In the genomic region with DNA sequence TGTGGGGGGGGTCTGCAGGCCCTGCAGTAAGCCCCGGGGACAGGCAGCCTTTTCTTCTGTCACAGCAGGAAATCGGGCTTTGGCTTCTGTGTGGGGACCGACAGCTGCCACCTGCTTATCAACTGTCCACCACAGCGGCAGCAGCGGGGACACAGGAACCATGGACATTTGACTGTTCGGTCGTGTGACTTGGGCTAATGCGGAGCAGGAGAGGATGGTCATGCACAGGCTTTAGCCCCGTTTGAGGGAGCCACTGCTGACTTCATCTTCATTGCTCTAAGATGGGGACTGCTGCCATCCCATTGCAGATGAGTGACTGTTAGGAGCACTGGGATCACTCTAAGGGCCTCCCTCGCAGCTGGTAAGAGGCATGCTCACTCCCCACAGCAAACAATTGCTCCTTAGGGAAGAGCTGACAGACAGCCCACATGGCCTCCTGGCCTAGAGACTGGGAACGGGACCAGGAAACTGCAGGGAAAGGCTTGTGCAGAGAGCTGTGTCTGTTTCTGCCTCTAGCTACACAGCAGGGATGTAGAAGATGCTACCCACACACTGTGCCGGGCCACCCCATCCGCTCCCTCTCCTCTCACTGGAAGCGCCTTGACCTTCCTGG, we compare ENCODE assay signal across 8 mouse cellular contexts.
DNase-seq lines count a peak whose midpoint lies in the region; ATAC-seq and TF ChIP-seq lines count a peak whose summit lies in the region.

No protein-coding gene starts in this region.

- no peaks in the 10 kb centered on the region for H3K36me3 ChIP-seq in kidney, embryonic 16.5 days (ENCODE audit: insufficient read depth, low read length)
- no peaks in the 10 kb centered on the region for H3K36me3 ChIP-seq in forebrain, postnatal 0 days (ENCODE audit: insufficient read depth)
- no peaks in the 10 kb centered on the region for H3K36me3 ChIP-seq in limb, embryonic 10.5 days

- no peak for DNase-seq in kidney, adult 11 months
- peak; percentile 78 to 84 for DNase-seq in cerebellum, adult 18-20 months
- DNase-seq in forebrain, postnatal 0 days, result peak; percentile 54
- DNase-seq in limb, embryonic 10.5 days (ENCODE audit: low spot score), result no peak
- DNase-seq in urinary bladder, postnatal 25 days (ENCODE audit: low spot score), result no peak
- DNase-seq in yolk sac, embryonic 10.5 days (ENCODE audit: low spot score), result no peak
- no peak for DNase-seq in right cerebral cortex, postnatal 36 days (ENCODE audit: low spot score in 2 of 2)

- no peak overlapping the region for H3K9ac ChIP-seq in kidney, embryonic 16.5 days (replicated peaks; ENCODE audit: low read length)
- H3K9ac ChIP-seq in forebrain, postnatal 0 days, result no peak overlapping the region

- H3K27ac ChIP-seq in kidney, embryonic 16.5 days (ENCODE audit: low read length), result no peak overlapping the region
- H3K27ac ChIP-seq in forebrain, postnatal 0 days (ENCODE audit: low read depth, low read length), result no peak overlapping the region
- H3K27ac ChIP-seq in limb, embryonic 10.5 days, result peak overlapping the region; percentile 48; the same call in 1 of the 2 replicates

- H3K4me2 ChIP-seq in kidney, embryonic 16.5 days (replicated peaks; ENCODE audit: low read depth, low read length), result no peak overlapping the region
- H3K4me2 ChIP-seq in forebrain, postnatal 0 days (ENCODE audit: low read depth), result no peak overlapping the region

- TF ChIP-seq CTCF in forebrain, postnatal 0 days (IDR thresholded peaks at IDR 0.05; ENCODE audit: low read depth), result no peak

- ATAC-seq in kidney, embryonic 16.5 days (ENCODE audit: low FRiP score, low TSS enrichment), result 0 out of 2 replicates have a peak, but pooled peaks have one; percentile 20
- ATAC-seq in forebrain, postnatal 0 days, result peak; percentile 83

- H3K4me3 ChIP-seq in kidney, embryonic 16.5 days (ENCODE audit: low read length), result no peak overlapping the region
- H3K4me3 ChIP-seq in forebrain, postnatal 0 days (ENCODE audit: low read depth, low read length), result no peak overlapping the region
- no peak overlapping the region for H3K4me3 ChIP-seq in limb, embryonic 10.5 days

- WGBS in kidney, embryonic 16.5 days, result 49% methylated on average over 14 of the region's 14 CpGs
- 22% methylated on average over 14 of the region's 14 CpGs for WGBS in forebrain, postnatal 0 days
- WGBS in limb, embryonic 10.5 days, result 45% methylated on average over 14 of the region's 14 CpGs

- H3K27me3 ChIP-seq in kidney, embryonic 16.5 days (ENCODE audit: insufficient read depth, low read length), result 0 out of 2 replicates have a peak, but pooled peaks cover 12% of the 10 kb centered on the region
- H3K27me3 ChIP-seq in forebrain, postnatal 0 days (ENCODE audit: insufficient read depth, low read length), result no peaks in the 10 kb centered on the region
- peaks cover 53% of the 10 kb centered on the region for H3K27me3 ChIP-seq in limb, embryonic 10.5 days (ENCODE audit: low read depth, poor library complexity, severe bottlenecking)

- H3K9me3 ChIP-seq in kidney, embryonic 16.5 days (ENCODE audit: low read length), result no peaks in the 10 kb centered on the region
- no peaks in the 10 kb centered on the region for H3K9me3 ChIP-seq in forebrain, postnatal 0 days (ENCODE audit: low read length)
- no peaks in the 10 kb centered on the region for H3K9me3 ChIP-seq in limb, embryonic 10.5 days (replicated peaks)

- H3K4me1 ChIP-seq in kidney, embryonic 16.5 days (ENCODE audit: insufficient read depth, low read length), result peaks cover 27% of the 10 kb centered on the region
- H3K4me1 ChIP-seq in forebrain, postnatal 0 days (ENCODE audit: insufficient read depth), result peaks cover 13% of the 10 kb centered on the region; the same call in 1 of the 2 replicates
- peaks cover 71% of the 10 kb centered on the region for H3K4me1 ChIP-seq in limb, embryonic 10.5 days

Comparison
In these comparisons a context has a peak if more than half of its experiments do, and no peak if none do; other contexts are left out.
1. DNase-seq: peak in cerebellum, adult 18-20 months (2 of 2) and forebrain, postnatal 0 days (single experiment); none in kidney, adult 11 months (single experiment), limb, embryonic 10.5 days (single experiment), urinary bladder, postnatal 25 days (single experiment), yolk sac, embryonic 10.5 days (single experiment) and right cerebral cortex, postnatal 36 days (0 of 2).